Mouse (Mus musculus) lung, adult 2 months (tissue): ENCODE data around the gene Fhl1.

Experiments used
- CTCF ChIP-seq: fragments of 200-500 bp; IDR thresholded peaks from 2 replicates; pipeline ENCODE4 v1.5.1; 2011; ENCODE audit warnings: mild to moderate bottlenecking, low read length, control low read depth; ENCODE audit not compliant: insufficient read depth
- POLR2A ChIP-seq: fragments of 200-500 bp; IDR thresholded peaks from 2 replicates; pipeline ENCODE4 v1.6.1; 2011; ENCODE audit warnings: low read depth, mild to moderate bottlenecking, control low read depth, low read length, borderline replicate concordance; ENCODE audit errors: extremely low read depth

DNA sequence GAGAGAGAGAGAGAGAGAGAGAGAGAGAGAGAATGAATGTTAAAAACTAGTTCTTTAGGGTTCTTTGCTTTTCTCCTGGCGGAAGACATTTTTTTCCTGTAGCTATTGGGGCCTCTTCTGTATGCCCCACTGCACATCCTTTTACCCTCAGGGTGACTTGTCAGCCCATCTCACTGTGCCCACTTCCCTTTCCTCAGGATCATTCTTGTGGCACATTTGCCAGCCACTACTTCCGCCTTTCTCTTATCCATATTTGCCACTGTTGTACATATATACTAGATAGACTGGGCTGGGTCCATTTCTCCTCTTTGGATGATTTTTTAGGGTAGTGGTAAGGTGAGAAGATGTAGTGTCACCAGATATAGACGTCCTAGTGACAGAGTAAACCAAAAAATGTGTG is 9.8 kb downstream of the Fhl1 start:
- no peak for TF ChIP-seq POLR2A
- TF ChIP-seq CTCF = no peak
